Comparison of ENCODE assay signal across 19 mouse cellular contexts in the genomic region with DNA sequence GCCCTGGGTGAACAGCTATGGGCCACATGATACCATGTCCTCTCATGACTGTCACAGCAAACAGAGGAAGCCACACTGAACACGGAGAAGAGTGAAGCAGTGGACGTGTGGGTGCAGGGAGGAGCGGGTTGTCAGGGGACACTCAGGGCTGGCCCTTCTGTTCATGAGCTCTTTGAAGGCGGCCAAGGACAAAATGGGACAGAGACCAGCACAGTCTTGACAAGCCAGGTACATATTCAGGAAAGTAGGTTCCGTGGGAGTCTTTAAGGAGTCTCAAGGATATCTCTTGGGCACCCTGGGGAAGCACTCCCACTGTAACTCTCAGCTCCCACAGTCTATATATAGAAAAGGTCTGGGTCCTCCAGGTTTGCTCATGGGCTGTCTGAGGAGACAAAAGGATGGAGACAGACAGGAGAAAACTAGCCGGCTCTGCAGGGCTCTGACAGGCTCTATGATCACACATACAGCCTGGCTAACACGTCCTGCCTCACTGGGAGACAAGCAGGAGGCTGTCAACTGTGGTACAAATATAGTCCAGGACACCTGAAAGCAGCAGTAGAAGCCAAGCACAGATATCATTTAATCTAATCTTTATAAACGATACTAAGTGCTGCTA.
DNase-seq lines count a peak whose midpoint lies in the region; ATAC-seq lines count a peak whose summit lies in the region.
"Had no signal": no experiment of that assay in that cellular context is flagged by ENCODE, and none has a peak within 500 bp of the region (broad histone marks: within the 10 kb centered on the region; RNA-seq: fewer than 3 reads in every experiment).

No protein-coding gene starts in this region.

- no peak overlapping the region for H3K9ac ChIP-seq in heart, embryonic 12.5 days
- H3K9ac ChIP-seq: embryonic facial prominence, embryonic 15.5 days; hindbrain, embryonic 13.5 days had no signal

- 49% methylated on average over 8 of the region's 8 CpGs for WGBS in heart, embryonic 12.5 days

- no peak for ATAC-seq in heart, embryonic 12.5 days (ENCODE audit: insufficient number of reproducible peaks, low FRiP score)
- no peak for ATAC-seq in megakaryocyte, adult 5-6 weeks (ENCODE audit: poor library complexity, severe bottlenecking)
- ATAC-seq: forebrain, embryonic 14.5 days; hindbrain, postnatal 0 days had no signal

- no peak overlapping the region for H3K4me3 ChIP-seq in heart, embryonic 12.5 days
- peak overlapping the region; percentile 16 for H3K4me3 ChIP-seq in megakaryocyte, embryonic 14.5 days (replicated peaks)
- H3K4me3 ChIP-seq: embryonic facial prominence, embryonic 15.5 days; erythroblast, embryonic 14.5 days; forebrain, embryonic 10.5 days; gastrocnemius, adult 2 months; hindbrain, embryonic 13.5 days had no signal

- peak overlapping the region; percentile 6; the same call in 1 of the 2 replicates for H3K27ac ChIP-seq in heart, embryonic 12.5 days (ENCODE audit: poor library complexity, severe bottlenecking)
- H3K27ac ChIP-seq: embryonic facial prominence, embryonic 15.5 days; forebrain, embryonic 10.5 days; gastrocnemius, adult 2 months; hindbrain, embryonic 13.5 days; hindbrain, postnatal 0 days had no signal

- H3K36me3 ChIP-seq in heart, embryonic 12.5 days: no peaks in the 10 kb centered on the region
- no peaks in the 10 kb centered on the region for H3K36me3 ChIP-seq in megakaryocyte, embryonic 14.5 days (replicated peaks; ENCODE audit: low read length)

- no peak overlapping the region for H3K4me2 ChIP-seq in heart, embryonic 12.5 days
- H3K4me2 ChIP-seq: embryonic facial prominence, embryonic 15.5 days; heart, embryonic 11.5 days; hindbrain, embryonic 13.5 days had no signal

- intact Hi-C loops in heart, postnatal 10 days (cut with DNase I): no loop called here

- no peaks in the 10 kb centered on the region for H3K9me3 ChIP-seq in heart, embryonic 12.5 days (replicated peaks)
- no peaks in the 10 kb centered on the region for H3K9me3 ChIP-seq in megakaryocyte, embryonic 14.5 days
- H3K9me3 ChIP-seq: embryonic facial prominence, embryonic 15.5 days; forebrain, embryonic 10.5 days; hindbrain, embryonic 13.5 days had no signal

- DNase-seq in cerebellum, adult 11-12 months: peak; percentile 33
- no peak for DNase-seq in cerebellum, postnatal 14 days
- no peak for DNase-seq in heart, postnatal 10 days
- DNase-seq in urinary bladder, postnatal 4 days (ENCODE audit: low spot score in 2 of 2): no peak
- DNase-seq: adrenal gland, postnatal 10 days; gastrocnemius, adult 2 months; gastrocnemius, postnatal 25 days; heart, postnatal 4 days; kidney, adult 11 months had no signal

- H3K27me3 ChIP-seq in heart, embryonic 12.5 days (replicated peaks): no peaks in the 10 kb centered on the region
- H3K27me3 ChIP-seq in megakaryocyte, embryonic 14.5 days (replicated peaks): peaks cover 11% of the 10 kb centered on the region
- H3K27me3 ChIP-seq: embryonic facial prominence, embryonic 15.5 days; hindbrain, embryonic 13.5 days had no signal

- peaks cover 19% of the 10 kb centered on the region for H3K4me1 ChIP-seq in heart, embryonic 12.5 days (replicated peaks)
- no peaks in the 10 kb centered on the region for H3K4me1 ChIP-seq in megakaryocyte, embryonic 14.5 days
- H3K4me1 ChIP-seq: hindbrain, embryonic 13.5 days had no signal
